Mouse (Mus musculus) urinary bladder, adult 2 months (tissue): ENCODE measurements at regions not wholly inside any gene's neighbourhood (a gene's known extent, or its start where the extent isn't known, plus 50 kb on each side); places are given as distances from the start of the nearest gene placed in this dataset.
A peak's percentile ranks its signal among the peaks of the same experiment; 100 is the strongest.

Experiments used
- DNase-seq: peaks from one replicate; pipeline ENCODE4 v3.0.0; 2022; ENCODE audit warnings: low spot score

- DNase-seq, result no peak
These were observed 108.8 kb upstream of the Tgfbr2 start for GRCm38 (mm10) chr9:116283790-116284526.

- no peak for DNase-seq
These were observed 106.5 kb upstream of the Tgfbr2 start for GRCm38 (mm10) chr9:116281654-116282053.

DNA sequence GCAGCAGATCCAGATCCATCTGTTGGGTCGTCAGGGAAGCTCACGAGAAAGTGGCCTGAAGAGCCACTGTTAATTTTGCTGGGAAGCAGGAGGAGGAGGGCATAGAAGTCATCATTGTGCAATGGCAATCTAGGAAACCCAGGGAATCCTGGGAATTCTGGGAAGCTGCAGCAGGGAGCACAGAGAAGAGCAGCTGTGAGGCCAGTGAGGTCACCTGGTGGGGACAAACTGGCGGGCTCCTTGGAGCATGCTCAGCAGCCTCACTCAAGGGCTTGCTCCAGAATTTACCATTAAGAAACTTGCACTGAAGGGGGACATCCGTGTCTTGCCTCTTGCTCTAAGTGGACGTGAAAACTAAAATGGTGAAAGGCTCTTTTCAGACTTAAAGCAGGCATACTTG lies 105.0 kb upstream of the Tgfbr2 start:
- DNase-seq, result no peak

DNA sequence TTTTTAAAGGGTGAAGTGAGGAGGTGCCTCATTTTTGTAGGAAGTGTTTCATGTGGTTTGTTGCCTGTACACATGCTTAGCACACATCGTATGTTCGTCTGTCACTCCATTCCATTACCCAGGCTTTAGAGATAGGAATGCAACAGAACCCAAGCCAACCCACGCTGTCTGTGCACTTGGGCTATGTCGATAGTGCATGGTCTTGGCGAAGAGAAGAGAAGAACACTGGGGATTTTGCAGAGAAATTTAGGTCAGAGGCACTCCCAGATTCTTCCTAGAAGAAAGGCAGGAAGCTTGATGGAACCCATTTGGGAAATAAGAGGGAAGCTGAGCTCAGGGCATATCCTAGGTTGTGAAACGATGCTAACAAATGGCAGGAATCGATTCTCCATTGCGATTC lies 103.7 kb upstream of the Tgfbr2 start:
- DNase-seq, result no peak

DNA sequence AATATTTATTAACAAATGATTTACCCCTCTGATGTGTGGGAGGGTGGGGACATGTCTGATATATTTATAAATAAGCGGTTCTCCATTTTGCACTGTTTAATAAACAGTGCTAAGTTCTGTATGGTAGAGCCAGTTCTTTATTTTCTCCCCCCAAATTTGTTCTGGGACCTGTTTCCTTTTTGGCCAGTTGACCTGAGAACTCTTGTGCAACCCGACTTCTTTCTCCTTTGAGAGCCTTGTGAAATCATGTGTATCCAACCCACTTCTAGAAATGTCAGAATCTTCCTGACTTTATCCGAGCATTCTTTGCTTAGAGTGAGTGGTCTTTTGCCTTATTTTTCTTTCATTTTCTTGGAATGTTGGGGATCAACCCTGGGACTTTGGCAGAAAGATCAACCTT lies 102.6 kb upstream of the Tgfbr2 start:
- DNase-seq, result no peak

GRCm38 (mm10) chr9:116276141-116276540 lies 101.0 kb upstream of the Tgfbr2 start:
- no peak for DNase-seq

DNA sequence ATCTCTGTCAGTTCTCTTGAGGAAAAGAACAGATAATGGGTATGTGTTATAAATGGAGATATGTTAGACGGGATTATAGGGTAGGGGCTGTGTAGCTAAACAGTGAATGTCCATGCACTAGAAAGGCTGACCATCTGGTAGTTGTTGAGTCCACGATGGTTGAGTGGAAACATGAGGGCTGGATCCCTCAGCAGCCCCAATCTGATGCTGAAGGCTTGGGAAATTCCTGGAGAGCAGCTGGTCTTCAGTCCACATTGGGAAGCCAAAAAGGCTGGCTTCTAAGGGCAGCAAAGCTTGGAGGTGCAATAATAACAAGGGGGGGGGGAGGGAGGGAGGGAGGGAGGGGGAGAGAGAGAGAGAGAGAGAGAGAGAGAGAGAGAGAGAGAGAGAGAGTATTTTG lies 97.3 kb upstream of the Tgfbr2 start:
- DNase-seq, result no peak

- DNase-seq, result peak; percentile 59
These were observed 95.3 kb upstream of the Tgfbr2 start for GRCm38 (mm10) chr9:116270417-116270828.

DNA sequence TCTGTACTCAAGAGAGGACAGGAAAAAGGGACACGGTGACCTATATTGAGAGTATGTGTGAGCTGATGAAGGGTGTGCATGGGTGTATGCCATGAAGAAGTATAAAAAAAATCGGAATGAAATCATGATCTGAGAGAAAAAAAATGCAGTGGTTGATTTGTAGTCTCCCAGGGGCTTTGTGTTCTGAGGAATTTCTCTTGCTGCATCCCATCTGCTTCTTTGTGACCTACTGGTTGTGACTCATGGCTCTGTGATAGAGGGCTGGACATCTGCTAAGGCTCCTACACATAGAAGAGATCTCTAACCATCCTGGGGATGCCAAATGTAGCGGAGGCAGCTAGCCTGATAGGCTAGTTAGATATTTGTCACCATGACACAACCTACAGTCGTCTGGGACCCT lies 92.3 kb upstream of the Tgfbr2 start:
- DNase-seq, result no peak

DNA sequence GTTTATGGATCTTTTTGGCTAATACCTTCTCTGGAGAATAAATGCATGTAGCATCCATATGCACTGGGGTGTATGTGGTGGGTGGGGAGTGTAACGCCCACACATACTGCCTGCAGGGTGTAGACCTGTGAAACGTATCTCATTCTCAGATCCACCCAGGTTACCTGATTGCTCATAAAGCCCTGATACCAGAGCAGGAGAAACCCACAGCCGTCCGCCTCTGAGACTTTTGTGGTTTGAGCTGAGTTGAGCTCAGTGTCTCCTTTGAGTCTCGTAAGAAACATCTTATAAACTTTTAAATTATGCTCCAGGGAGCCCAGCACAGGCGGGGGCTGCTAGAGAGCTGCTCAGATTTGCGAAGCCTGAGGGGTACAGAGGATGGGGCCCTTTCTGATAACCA lies 88.7 kb upstream of the Tgfbr2 start:
- no peak for DNase-seq

- DNase-seq, result no peak
These were observed 84.4 kb upstream of the Tgfbr2 start for GRCm38 (mm10) chr9:116259569-116259968.

- DNase-seq, result no peak
These were observed 78.4 kb upstream of the Tgfbr2 start for GRCm38 (mm10) chr9:116253546-116253945.

DNA sequence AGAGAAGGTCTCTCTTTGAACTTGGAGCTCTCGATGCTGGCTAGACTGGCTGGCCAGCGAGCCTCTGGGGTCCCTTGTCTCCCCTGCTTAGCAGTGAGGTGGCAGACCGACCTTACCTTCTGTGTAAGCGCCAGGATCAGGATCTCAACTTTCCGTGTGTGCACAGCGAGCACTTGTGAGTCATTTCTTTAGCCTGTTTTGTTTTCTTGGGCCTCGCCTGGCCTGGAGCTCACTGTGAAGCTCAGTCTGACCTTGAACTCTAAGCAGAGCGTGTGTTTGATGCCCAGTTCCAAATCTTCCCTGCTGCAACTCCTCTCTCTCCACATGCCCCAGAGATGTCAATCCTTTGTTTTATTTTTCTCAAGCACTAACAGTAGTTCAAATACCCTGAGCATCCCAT lies 77.6 kb upstream of the Tgfbr2 start:
- no peak for DNase-seq

DNA sequence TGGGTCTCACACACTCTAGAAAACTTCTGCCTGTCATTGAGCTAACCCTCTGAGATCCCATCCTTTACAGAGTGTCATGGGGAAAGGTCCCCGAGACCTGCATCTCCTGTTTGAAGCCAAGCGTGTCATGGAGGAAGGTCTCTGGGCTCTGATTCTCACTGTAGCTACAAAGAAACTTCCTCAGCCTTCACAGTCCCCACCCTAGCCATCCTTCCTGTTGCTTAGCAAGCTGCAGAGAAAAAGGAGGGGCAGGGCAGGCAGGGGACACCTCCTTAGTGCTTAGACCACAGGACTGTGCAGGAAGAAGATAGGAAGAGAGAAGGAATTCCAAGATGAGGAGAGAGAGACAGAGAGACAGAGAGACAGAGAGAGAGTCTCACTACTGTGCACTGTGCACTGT lies 74.6 kb upstream of the Tgfbr2 start:
- DNase-seq, result no peak

- no peak for DNase-seq
These were observed 70.0 kb upstream of the Tgfbr2 start for GRCm38 (mm10) chr9:116245136-116245535.

- DNase-seq, result no peak
These were observed 69.4 kb upstream of the Tgfbr2 start for GRCm38 (mm10) chr9:116244619-116244899.

- no peak for DNase-seq
These were observed 68.8 kb upstream of the Tgfbr2 start for GRCm38 (mm10) chr9:116243775-116244618.

DNA sequence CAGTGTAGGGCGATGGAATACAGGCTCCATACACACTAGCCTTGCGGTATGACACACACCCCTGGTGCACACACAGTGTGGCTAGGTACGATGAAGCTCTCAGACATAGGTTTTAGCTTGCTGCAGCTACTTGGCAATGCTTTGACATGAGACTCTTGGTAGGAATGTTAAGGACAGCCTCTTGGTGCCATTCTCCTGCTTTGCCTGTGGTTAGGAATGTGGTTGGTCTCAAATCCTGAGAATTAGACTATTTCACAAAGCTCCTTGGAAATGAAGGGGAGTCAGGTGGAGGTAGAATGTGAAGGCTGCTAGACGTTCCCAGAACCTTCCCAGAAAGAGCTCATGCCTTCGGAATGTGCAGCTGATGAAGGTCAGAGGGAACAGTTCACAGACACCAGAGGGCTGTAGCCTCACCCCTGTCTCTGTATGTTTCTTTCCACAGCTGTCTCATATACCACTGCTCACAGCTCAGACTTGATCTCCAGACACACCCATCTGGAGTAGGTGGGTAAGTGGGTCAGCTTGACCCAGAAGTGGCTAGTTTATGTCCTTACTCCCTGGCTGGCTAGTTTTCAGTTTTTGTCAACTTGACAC lies 66.9 kb upstream of the Tgfbr2 start:
- DNase-seq, result no peak

- DNase-seq, result no peak
These were observed 66.1 kb upstream of the Tgfbr2 start for GRCm38 (mm10) chr9:116241290-116241689.

GRCm38 (mm10) chr9:116236836-116237235 lies 61.7 kb upstream of the Tgfbr2 start:
- no peak for DNase-seq

GRCm38 (mm10) chr9:116234170-116234569 lies 59.0 kb upstream of the Tgfbr2 start:
- DNase-seq, result no peak

DNA sequence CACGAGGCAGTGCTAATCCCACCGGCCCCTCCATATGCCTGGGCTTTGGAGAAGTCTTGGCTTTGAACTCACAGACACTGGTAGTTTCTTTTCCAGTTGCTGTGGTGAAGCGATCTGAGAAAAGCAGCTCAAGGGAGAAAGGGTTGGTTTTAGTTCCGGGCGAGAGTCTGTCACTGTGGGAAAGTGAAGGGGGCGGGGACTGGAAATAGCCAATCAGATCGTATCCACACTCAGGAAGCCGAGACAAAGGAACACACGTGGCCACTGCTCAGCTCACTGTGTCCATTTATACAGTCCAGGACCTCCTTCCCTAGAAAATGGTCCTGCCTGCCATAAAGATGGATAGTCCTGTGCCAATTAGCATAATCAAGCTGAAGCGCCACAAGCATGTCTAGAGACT lies 57.2 kb upstream of the Tgfbr2 start:
- DNase-seq, result no peak
